Mouse (Mus musculus) lung, embryonic 15.5 days (tissue): Measurements from ENCODE around the gene Ptpru. TPM values are rescaled to one million over a fixed set of nuclear protein-coding genes. Genes with fewer than 3 reads are reported as not detected.
"Not testable (repeated sequence)": the region's sequence is repeated elsewhere in the genome, so short reads cannot be mapped to it uniquely, and the experiment has no call there.

Experiments
- ATAC-seq: fragments of 200-750 bp; cut with Nextera tagmentation; 2 replicates; pipeline ENCODE4 v1.8.0; 2017; ENCODE audit warnings: moderate number of reproducible peaks, borderline replicate concordance; ENCODE audit not compliant: low FRiP score, low TSS enrichment; ENCODE audit errors: extremely low read depth
- H3K27ac ChIP-seq: fragments of 300-500 bp; sonication (generic); 2 replicates; pipeline ENCODE4 v1.5.1; 2015; ENCODE audit warnings: moderate library complexity, mild to moderate bottlenecking, inconsistent platforms
- H3K27me3 ChIP-seq: fragments of 300-500 bp; sonication (generic); 2 replicates; pipeline ENCODE4 v1.6.1; 2015; ENCODE audit warnings: inconsistent platforms
- H3K36me3 ChIP-seq: fragments of 300-500 bp; sonication (generic); 2 replicates; pipeline ENCODE4 v1.6.1; 2015; ENCODE audit warnings: inconsistent platforms
- H3K4me1 ChIP-seq: fragments of 300-500 bp; sonication (generic); 2 replicates; pipeline ENCODE4 v1.6.1; 2015; ENCODE audit warnings: inconsistent platforms
- H3K4me2 ChIP-seq: fragments of 300-500 bp; sonication (generic); 2 replicates; pipeline ENCODE4 v1.6.1; 2015; ENCODE audit warnings: inconsistent platforms, mild to moderate bottlenecking, moderate library complexity
- H3K4me3 ChIP-seq: fragments of 300-500 bp; sonication (generic); 2 replicates; pipeline ENCODE4 v1.5.1; 2015; ENCODE audit warnings: mild to moderate bottlenecking, inconsistent platforms
- H3K9ac ChIP-seq: fragments of 300-500 bp; sonication (generic); 2 replicates; pipeline ENCODE4 v1.6.1; 2015; ENCODE audit warnings: inconsistent platforms
- H3K9me3 ChIP-seq: fragments of 300-500 bp; sonication (generic); 2 replicates; pipeline ENCODE4 v1.6.1; 2016; ENCODE audit warnings: inconsistent platforms
- WGBS: fragments of 180-500 bp; shearing (Covaris S2); methylation state at CpG from one replicate; pipeline ENCODE4 v1.1.7; 2015; 5-methylcytosine and 5-hydroxymethylcytosine counted together
- polyA plus RNA-seq: library from polyadenylated mRNA; unstranded; fragments of >200 nt; fragmentation: Nextera tagmentation; extraction: Ambion mirVana; gene quantifications from 2 replicates; pipeline ENCODE4 v1.2.1, GENCODE M21; 2015

The Ptpru gene
- polyA plus RNA-seq, 1 experiment from 2014 or later = 15.9 TPM

GRCm38 (mm10) chr4:131812458-131812857 lies 25.6 kb downstream of the Ptpru start:
- Histone ChIP-seq H3K4me2 (no peak overlapping the region), H3K9ac (no peak overlapping the region), H3K36me3 (no peaks in the 10 kb centered on the region), H3K27ac (no peak overlapping the region), H3K9me3 (no peaks in the 10 kb centered on the region), H3K27me3 (no peaks in the 10 kb centered on the region), H3K4me3 (no peak overlapping the region), H3K4me1 (peaks cover 5% of the 10 kb centered on the region; the same call in 1 of the 2 replicates)
- ATAC-seq = no peak
- WGBS = 77% methylated on average over 11 of the region's 11 CpGs

GRCm38 (mm10) chr4:131805255-131805654 lies 32.8 kb downstream of the Ptpru start:
- WGBS = 64% methylated on average over 3 of the region's 3 CpGs
- no peaks in the 10 kb centered on the region for H3K27me3 ChIP-seq

GRCm38 (mm10) chr4:131804732-131805131 lies 33.4 kb downstream of the Ptpru start:
- not testable (repeated sequence) for H3K4me1 ChIP-seq, H3K27ac ChIP-seq, H3K9me3 ChIP-seq, H3K36me3 ChIP-seq, H3K27me3 ChIP-seq, H3K9ac ChIP-seq, H3K4me3 ChIP-seq, H3K4me2 ChIP-seq
- WGBS = 95% methylated on average over 5 of the region's 6 CpGs
- peak; percentile 66 for ATAC-seq

More at GRCm38 (mm10) chr4:131805255-131805654, 32.8 kb downstream of the Ptpru start:
- H3K9ac ChIP-seq = no peak overlapping the region
- no peaks in the 10 kb centered on the region for H3K36me3 ChIP-seq
- H3K4me1 ChIP-seq = no peaks in the 10 kb centered on the region
- H3K27ac ChIP-seq = no peak overlapping the region
- H3K9me3 ChIP-seq = no peaks in the 10 kb centered on the region
- no peak overlapping the region for H3K4me3 ChIP-seq
- no peak overlapping the region for H3K4me2 ChIP-seq
- no peak for ATAC-seq

- WGBS = 68% methylated on average over 9 of the region's 9 CpGs
- H3K4me2 ChIP-seq = no peak overlapping the region
- ATAC-seq = no peak
- no peak overlapping the region for H3K27ac ChIP-seq
- H3K36me3 ChIP-seq = no peaks in the 10 kb centered on the region
- H3K9me3 ChIP-seq = no peaks in the 10 kb centered on the region
- H3K9ac ChIP-seq = no peak overlapping the region
- no peak overlapping the region for H3K4me3 ChIP-seq
- no peaks in the 10 kb centered on the region for H3K4me1 ChIP-seq
- no peaks in the 10 kb centered on the region for H3K27me3 ChIP-seq
Measured at GRCm38 (mm10) chr4:131803846-131804245, 34.2 kb downstream of the Ptpru start.

DNA sequence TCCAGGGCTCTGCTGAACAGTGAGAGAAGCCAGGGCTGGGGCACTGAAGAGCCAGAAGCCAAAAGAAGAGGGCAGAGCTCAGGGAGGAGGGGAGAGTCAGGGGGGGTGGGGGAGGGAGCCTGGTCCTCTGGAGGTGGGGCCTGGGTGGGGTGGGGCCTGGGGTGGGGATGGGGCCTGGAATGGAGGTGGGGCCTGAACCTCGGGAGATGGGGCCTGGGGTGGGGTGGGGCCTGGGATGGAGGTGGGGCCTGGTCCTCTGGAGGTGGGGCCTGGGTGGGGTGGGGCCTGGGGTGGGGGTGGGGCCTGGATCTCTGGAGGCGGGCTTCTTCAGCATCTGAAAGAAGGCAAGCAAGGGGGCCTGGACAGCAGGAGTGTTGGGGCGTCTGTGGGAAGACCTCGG lies 39.1 kb downstream of the Ptpru start:
- no peaks in the 10 kb centered on the region for H3K27me3 ChIP-seq
- no peaks in the 10 kb centered on the region for H3K9me3 ChIP-seq
- no peak overlapping the region for H3K4me2 ChIP-seq
- H3K36me3 ChIP-seq = no peaks in the 10 kb centered on the region
- H3K9ac ChIP-seq = no peak overlapping the region
- no peak overlapping the region for H3K4me3 ChIP-seq
- 56% methylated on average over 3 of the region's 4 CpGs for WGBS
- no peaks in the 10 kb centered on the region for H3K4me1 ChIP-seq
- no peak for ATAC-seq
- H3K27ac ChIP-seq = no peak overlapping the region

DNA sequence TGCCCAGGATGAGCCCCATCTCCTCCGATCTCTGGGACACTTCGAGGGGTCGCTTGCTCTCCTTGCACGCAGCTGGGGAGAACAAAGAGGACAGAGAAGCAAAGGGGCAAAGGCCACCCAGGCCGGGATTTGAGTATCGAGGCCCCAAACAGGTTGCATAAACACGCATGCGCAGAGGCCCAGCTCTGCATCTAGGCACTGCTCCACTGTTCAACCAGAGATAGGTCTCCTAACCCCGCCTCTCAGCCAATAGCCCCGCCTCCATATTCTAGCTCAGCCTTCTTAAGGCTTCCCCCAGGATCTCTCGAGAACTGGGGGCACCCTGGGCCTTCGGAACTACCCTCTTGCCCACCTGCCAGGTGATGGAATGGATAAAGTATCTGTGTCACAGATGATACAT lies 40.2 kb downstream of the Ptpru start:
- Histone ChIP-seq H3K4me3 (no peak overlapping the region), H3K9ac (no peak overlapping the region), H3K27ac (no peak overlapping the region), H3K9me3 (no peaks in the 10 kb centered on the region), H3K27me3 (no peaks in the 10 kb centered on the region), H3K4me1 (no peaks in the 10 kb centered on the region), H3K36me3 (no peaks in the 10 kb centered on the region), H3K4me2 (no peak overlapping the region)
- ATAC-seq = no peak
- whole genome bisulfite sequencing = 55% methylated on average over 12 of the region's 12 CpGs

GRCm38 (mm10) chr4:131797483-131797882 lies 40.6 kb downstream of the Ptpru start:
- H3K36me3 ChIP-seq = no peaks in the 10 kb centered on the region
- ATAC-seq = no peak
- H3K4me3 ChIP-seq = no peak overlapping the region
- no peak overlapping the region for H3K27ac ChIP-seq
- no peak overlapping the region for H3K9ac ChIP-seq
- H3K4me1 ChIP-seq = no peaks in the 10 kb centered on the region
- H3K27me3 ChIP-seq = no peaks in the 10 kb centered on the region
- 84% methylated on average over 7 of the region's 7 CpGs for WGBS
- no peaks in the 10 kb centered on the region for H3K9me3 ChIP-seq
- no peak overlapping the region for H3K4me2 ChIP-seq

DNA sequence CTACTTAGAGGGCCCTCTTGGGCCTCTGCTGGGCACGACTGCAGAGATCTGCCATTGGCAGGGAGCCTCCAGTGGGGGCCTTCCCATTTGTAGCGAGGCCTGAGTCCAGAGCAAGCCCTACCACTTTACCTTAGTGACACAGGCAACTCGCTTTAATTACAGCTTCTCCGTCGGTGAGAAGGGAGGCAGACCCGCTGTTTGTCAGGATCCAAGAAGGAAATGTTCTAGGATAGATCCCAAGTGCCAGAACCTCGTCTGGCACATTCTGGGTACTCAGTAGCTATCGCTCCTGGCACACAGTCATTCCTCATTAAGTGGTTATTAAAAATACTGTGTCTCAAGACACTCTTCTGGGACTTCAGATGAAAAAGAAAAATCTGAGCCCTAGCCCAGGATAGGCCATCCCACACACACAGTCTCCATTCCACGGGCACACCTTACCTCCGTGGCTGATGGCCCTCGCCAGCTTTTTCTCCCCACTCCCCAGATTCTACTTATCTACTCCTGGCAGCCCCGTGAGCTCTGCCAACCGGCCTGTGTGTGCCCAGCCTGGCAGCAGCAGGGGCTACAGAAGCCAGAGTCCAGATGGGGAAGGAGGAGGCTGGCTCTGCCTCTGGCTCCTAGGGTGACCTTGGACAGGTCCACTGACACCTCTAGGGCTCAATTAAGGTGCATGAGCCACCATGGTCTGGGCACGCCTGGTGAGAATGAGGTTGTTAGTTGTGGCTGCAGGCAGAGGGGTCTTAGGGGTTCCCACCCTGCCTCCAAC lies 41.6 kb downstream of the Ptpru start:
- Histone ChIP-seq H3K4me3 (no peak overlapping the region), H3K9me3 (no peaks in the 10 kb centered on the region), H3K36me3 (no peaks in the 10 kb centered on the region), H3K27me3 (no peaks in the 10 kb centered on the region), H3K4me2 (no peak overlapping the region), H3K27ac (no peak overlapping the region), H3K4me1 (no peaks in the 10 kb centered on the region), H3K9ac (no peak overlapping the region)
- 69% methylated on average over 14 of the region's 14 CpGs for WGBS
- no peak for ATAC-seq

GRCm38 (mm10) chr4:131786800-131787199 lies 51.3 kb downstream of the Ptpru start:
- Histone ChIP-seq H3K27me3 (no peaks in the 10 kb centered on the region), H3K4me2 (no peak overlapping the region), H3K4me1 (no peaks in the 10 kb centered on the region), H3K9ac (no peak overlapping the region), H3K27ac (no peak overlapping the region), H3K4me3 (no peak overlapping the region), H3K36me3 (no peaks in the 10 kb centered on the region), H3K9me3 (no peaks in the 10 kb centered on the region)
- ATAC-seq = no peak
- 64% methylated on average over 7 of the region's 7 CpGs for WGBS

- 13% methylated on average over 9 of the region's 9 CpGs for WGBS
- Histone ChIP-seq H3K36me3 (no peaks in the 10 kb centered on the region), H3K9me3 (no peaks in the 10 kb centered on the region), H3K4me2 (no peak overlapping the region), H3K4me1 (peaks cover 10% of the 10 kb centered on the region), H3K27me3 (no peaks in the 10 kb centered on the region), H3K9ac (no peak overlapping the region), H3K4me3 (no peak overlapping the region), H3K27ac (no peak overlapping the region)
- no peak for ATAC-seq
Measured at GRCm38 (mm10) chr4:131784034-131784433, 54.1 kb downstream of the Ptpru start.

- H3K9ac ChIP-seq = no peak overlapping the region
- H3K27me3 ChIP-seq = no peaks in the 10 kb centered on the region
- no peaks in the 10 kb centered on the region for H3K36me3 ChIP-seq
- ATAC-seq = no peak
- 26% methylated on average over 3 of the region's 3 CpGs for WGBS
- no peak overlapping the region for H3K27ac ChIP-seq
- H3K9me3 ChIP-seq = no peaks in the 10 kb centered on the region
- H3K4me1 ChIP-seq = peaks cover 10% of the 10 kb centered on the region
- no peak overlapping the region for H3K4me2 ChIP-seq
- no peak overlapping the region for H3K4me3 ChIP-seq
Measured at GRCm38 (mm10) chr4:131781023-131781422, 57.1 kb downstream of the Ptpru start.

- H3K4me1 ChIP-seq = peaks cover 10% of the 10 kb centered on the region
- H3K36me3 ChIP-seq = no peaks in the 10 kb centered on the region
- no peak overlapping the region for H3K4me3 ChIP-seq
- 83% methylated on average over 13 of the region's 14 CpGs for WGBS
- no peaks in the 10 kb centered on the region for H3K9me3 ChIP-seq
- no peak overlapping the region for H3K27ac ChIP-seq
- no peak for ATAC-seq
- no peak overlapping the region for H3K4me2 ChIP-seq
- H3K27me3 ChIP-seq = no peaks in the 10 kb centered on the region
- H3K9ac ChIP-seq = no peak overlapping the region
Measured at GRCm38 (mm10) chr4:131778616-131779275, 59.3 kb downstream of the Ptpru start.
